Mouse (Mus musculus) heart, embryonic 15.5 days (tissue): Measurements from ENCODE around the gene Trim28. TPM values are rescaled to one million over a fixed set of nuclear protein-coding genes. Genes with fewer than 3 reads are reported as not detected.

Experiments used
- ATAC-seq: fragments of 200-750 bp; cut with Nextera tagmentation; replicated peaks from 2 replicates; pipeline ENCODE4 v1.8.0; 2017; ENCODE audit warnings: low read depth, moderate TSS enrichment; ENCODE audit not compliant: insufficient number of reproducible peaks, insufficient read depth, low FRiP score
- H3K27ac ChIP-seq: fragments of 300-500 bp; sonication (generic); 2 replicates; pipeline ENCODE4 v1.5.1; 2015; ENCODE audit warnings: mild to moderate bottlenecking, inconsistent platforms
- H3K27me3 ChIP-seq: fragments of 300-500 bp; sonication (generic); 2 replicates; pipeline ENCODE4 v1.6.1; 2015; ENCODE audit warnings: inconsistent platforms
- H3K36me3 ChIP-seq: fragments of 300-500 bp; sonication (generic); 2 replicates; pipeline ENCODE4 v1.6.1; 2015; ENCODE audit warnings: mild to moderate bottlenecking, inconsistent platforms
- H3K4me1 ChIP-seq: fragments of 300-500 bp; sonication (generic); replicated peaks from 2 replicates; pipeline ENCODE4 v1.6.1; 2015; ENCODE audit warnings: inconsistent platforms
- H3K4me2 ChIP-seq: fragments of 300-500 bp; sonication (generic); 2 replicates; pipeline ENCODE4 v1.6.1; 2015; ENCODE audit warnings: inconsistent platforms, mild to moderate bottlenecking, moderate library complexity
- H3K4me3 ChIP-seq: fragments of 300-500 bp; sonication (generic); 2 replicates; pipeline ENCODE4 v1.5.1; 2015; ENCODE audit warnings: mild to moderate bottlenecking, inconsistent platforms
- H3K9ac ChIP-seq: fragments of 300-500 bp; sonication (generic); 2 replicates; pipeline ENCODE4 v1.6.1; 2015; ENCODE audit warnings: mild to moderate bottlenecking, inconsistent platforms
- H3K9me3 ChIP-seq: fragments of 300-500 bp; sonication (generic); replicated peaks from 2 replicates; pipeline ENCODE4 v1.6.1; 2016; ENCODE audit warnings: inconsistent platforms
- WGBS: fragments of 180-500 bp; shearing (Covaris S2); methylation state at CpG from one replicate; pipeline ENCODE4 v1.1.7; 2015; ENCODE audit warnings: mixed read lengths; 5-methylcytosine and 5-hydroxymethylcytosine counted together
- polyA plus RNA-seq: library from polyadenylated mRNA; unstranded; fragments of >200 nt; fragmentation: Nextera tagmentation; extraction: Ambion mirVana; gene quantifications from 2 replicates; pipeline ENCODE4 v1.2.1, GENCODE M21; 2015

Trim28 gene
- polyA plus RNA-seq, 1 experiment from 2014 or later, result 116 TPM

- Histone ChIP-seq H3K27ac (no peak overlapping the region), H3K27me3 (no peaks in the 10 kb centered on the region), H3K4me2 (no peak overlapping the region), H3K9me3 (no peaks in the 10 kb centered on the region), H3K9ac (no peak overlapping the region), H3K4me1 (no peaks in the 10 kb centered on the region), H3K4me3 (no peak overlapping the region), H3K36me3 (peaks cover 20% of the 10 kb centered on the region)
- WGBS, result 57% methylated on average over 1 of the region's 1 CpGs
- no peak for ATAC-seq
Observed at GRCm38 (mm10) chr7:13001584-13001983, 2.7 kb downstream of the Trim28 start.

- 0 out of 2 replicates have a peak, but pooled peaks cover 4% of the 10 kb centered on the region for H3K27me3 ChIP-seq
- peaks cover 31% of the 10 kb centered on the region for H3K36me3 ChIP-seq
- H3K9me3 ChIP-seq, result no peaks in the 10 kb centered on the region
- H3K27ac ChIP-seq, result no peak overlapping the region
- WGBS, result 72% methylated on average over 5 of the region's 5 CpGs
- H3K4me2 ChIP-seq, result no peak overlapping the region
- ATAC-seq, result no peak
- H3K4me1 ChIP-seq, result peaks cover 13% of the 10 kb centered on the region; the same call in 1 of the 2 replicates
- no peak overlapping the region for H3K9ac ChIP-seq
- H3K4me3 ChIP-seq, result no peak overlapping the region
Observed at GRCm38 (mm10) chr7:13003380-13003779, 4.5 kb downstream of the Trim28 start.

GRCm38 (mm10) chr7:13006011-13006410 lies 7.1 kb downstream of the Trim28 start:
- WGBS, result 86% methylated on average over 17 of the region's 17 CpGs
- H3K27me3 ChIP-seq, result 0 out of 2 replicates have a peak, but pooled peaks cover 4% of the 10 kb centered on the region
- H3K9ac ChIP-seq, result no peak overlapping the region
- H3K4me1 ChIP-seq, result peaks cover 22% of the 10 kb centered on the region
- no peak overlapping the region for H3K27ac ChIP-seq
- H3K9me3 ChIP-seq, result no peaks in the 10 kb centered on the region
- peaks cover 31% of the 10 kb centered on the region for H3K36me3 ChIP-seq
- no peak overlapping the region for H3K4me3 ChIP-seq
- ATAC-seq, result no peak
- no peak overlapping the region for H3K4me2 ChIP-seq

GRCm38 (mm10) chr7:13006531-13006930 lies 7.6 kb downstream of the Trim28 start:
- Histone ChIP-seq H3K4me2 (no peak overlapping the region), H3K27ac (no peak overlapping the region), H3K36me3 (peaks cover 31% of the 10 kb centered on the region), H3K27me3 (0 out of 2 replicates have a peak, but pooled peaks cover 4% of the 10 kb centered on the region), H3K9me3 (no peaks in the 10 kb centered on the region), H3K4me1 (peaks cover 22% of the 10 kb centered on the region), H3K9ac (no peak overlapping the region), H3K4me3 (no peak overlapping the region)
- ATAC-seq, result no peak
- WGBS, result 90% methylated on average over 10 of the region's 10 CpGs

- ATAC-seq, result no peak
- 0 out of 2 replicates have a peak, but pooled peaks cover 4% of the 10 kb centered on the region for H3K27me3 ChIP-seq
- H3K4me1 ChIP-seq, result peaks cover 22% of the 10 kb centered on the region
- H3K9ac ChIP-seq, result peak overlapping the region; percentile 19; the same call in 1 of the 2 replicates
- no peak overlapping the region for H3K4me2 ChIP-seq
- WGBS, result 49% methylated on average over 57 of the region's 57 CpGs
- no peaks in the 10 kb centered on the region for H3K9me3 ChIP-seq
- no peak overlapping the region for H3K27ac ChIP-seq
- no peak overlapping the region for H3K4me3 ChIP-seq
- peaks cover 31% of the 10 kb centered on the region for H3K36me3 ChIP-seq
Observed at GRCm38 (mm10) chr7:13007341-13008092, 8.6 kb downstream of the Trim28 start.

- under 1% methylated on average over 42 of the region's 42 CpGs for WGBS
- H3K4me1 ChIP-seq, result peaks cover 22% of the 10 kb centered on the region
- peak overlapping the region; percentile 70 for H3K4me3 ChIP-seq
Observed at GRCm38 (mm10) chr7:13009143-13010004, 10.5 kb downstream of the Trim28 start.

GRCm38 (mm10) chr7:13010005-13010908 lies 11.3 kb downstream of the Trim28 start, which contains the start of gene Zbtb45:
TSS of gene Zbtb45 (minus strand) at chr7:13010034.
- Histone ChIP-seq H3K4me1 (peaks cover 22% of the 10 kb centered on the region), H3K4me3 (peak within 1 kb of the TSS; percentile 70), H3K27me3 (0 out of 2 replicates have a peak, but pooled peaks cover 4% of the 10 kb centered on the region), H3K9me3 (no peaks in the 10 kb centered on the region), H3K4me2 (peak within 1 kb of the TSS; percentile 82), H3K36me3 (peaks cover 23% of the 10 kb centered on the region), H3K9ac (peak within 1 kb of the TSS; percentile 76), H3K27ac (peak within 1 kb of the TSS; percentile 95)
- no peak; the same call in 1 of the 2 replicates for ATAC-seq
- 17% methylated on average over 26 of the region's 26 CpGs for WGBS

More at GRCm38 (mm10) chr7:13009143-13010004, 10.5 kb downstream of the Trim28 start:
- Histone ChIP-seq H3K9ac (peak overlapping the region; percentile 76), H3K4me2 (peak overlapping the region; percentile 82), H3K36me3 (peaks cover 31% of the 10 kb centered on the region), H3K27ac (peak overlapping the region; percentile 95), H3K9me3 (no peaks in the 10 kb centered on the region), H3K27me3 (0 out of 2 replicates have a peak, but pooled peaks cover 4% of the 10 kb centered on the region)
- peak; percentile 89 for ATAC-seq

- WGBS, result 58% methylated on average over 4 of the region's 4 CpGs
- H3K36me3 ChIP-seq, result no peaks in the 10 kb centered on the region
- no peak for ATAC-seq
Observed at GRCm38 (mm10) chr7:13013671-13014070, 14.8 kb downstream of the Trim28 start.

GRCm38 (mm10) chr7:13014275-13014839 lies 15.4 kb downstream of the Trim28 start:
- no peak overlapping the region for H3K4me3 ChIP-seq
- no peak overlapping the region for H3K27ac ChIP-seq
- 37% methylated on average over 6 of the region's 6 CpGs for WGBS
- H3K4me2 ChIP-seq, result no peak overlapping the region
- H3K27me3 ChIP-seq, result no peaks in the 10 kb centered on the region
- H3K9ac ChIP-seq, result no peak overlapping the region
- no peaks in the 10 kb centered on the region for H3K9me3 ChIP-seq
- no peaks in the 10 kb centered on the region for H3K36me3 ChIP-seq
- peaks cover 6% of the 10 kb centered on the region for H3K4me1 ChIP-seq
- ATAC-seq, result no peak

More at GRCm38 (mm10) chr7:13013671-13014070, 14.8 kb downstream of the Trim28 start:
- Histone ChIP-seq H3K9me3 (no peaks in the 10 kb centered on the region), H3K9ac (no peak overlapping the region), H3K4me3 (no peak overlapping the region), H3K4me2 (no peak overlapping the region), H3K4me1 (peaks cover 10% of the 10 kb centered on the region), H3K27ac (no peak overlapping the region), H3K27me3 (no peaks in the 10 kb centered on the region)

- 74% methylated on average over 1 of the region's 1 CpGs for WGBS
Observed at GRCm38 (mm10) chr7:13015217-13015616, 16.3 kb downstream of the Trim28 start.

More at GRCm38 (mm10) chr7:13015217-13015616, 16.3 kb downstream of the Trim28 start:
- Histone ChIP-seq H3K27me3 (no peaks in the 10 kb centered on the region), H3K27ac (no peak overlapping the region), H3K36me3 (no peaks in the 10 kb centered on the region), H3K4me1 (peaks cover 5% of the 10 kb centered on the region), H3K9me3 (no peaks in the 10 kb centered on the region), H3K4me2 (no peak overlapping the region), H3K4me3 (no peak overlapping the region), H3K9ac (no peak overlapping the region)
- no peak for ATAC-seq
